Mouse (Mus musculus) forebrain, embryonic 14.5 days (tissue): ENCODE measurements around the gene Nek8. TPM values are rescaled to one million over a fixed set of nuclear protein-coding genes. Genes with fewer than 3 reads are reported as not detected.

ENCODE experiments used
- ATAC-seq: fragments of 200-750 bp; cut with Nextera tagmentation; 2 replicates; pipeline ENCODE4 v1.8.0; 2017; ENCODE audit warnings: mild to moderate bottlenecking, moderate library complexity
- DNase-seq: peaks from one replicate; pipeline ENCODE4 v3.0.0-alpha.2; 2015; ENCODE audit warnings: low spot score
- H3K27ac ChIP-seq: fragments of 300-500 bp; sonication (generic); 2 replicates; pipeline ENCODE4 v1.5.1; 2014; ENCODE audit warnings: low read depth, mild to moderate bottlenecking, control low read depth, low read length, moderate library complexity
- H3K27me3 ChIP-seq: fragments of 300-500 bp; sonication (generic); replicated peaks from 2 replicates; pipeline ENCODE4 v1.6.1; 2014; ENCODE audit warnings: low read length, control low read depth, mixed read lengths; ENCODE audit not compliant: control insufficient read depth, insufficient read depth
- H3K36me3 ChIP-seq: fragments of 300-500 bp; sonication (generic); 2 replicates; pipeline ENCODE4 v1.6.1; 2014; ENCODE audit warnings: low read length, control low read depth; ENCODE audit not compliant: control insufficient read depth, insufficient read depth
- H3K4me1 ChIP-seq: fragments of 300-500 bp; sonication (generic); 2 replicates; pipeline ENCODE4 v1.6.1; 2014; ENCODE audit warnings: antibody characterized with exemption, low read length, control low read depth; ENCODE audit not compliant: control insufficient read depth, insufficient read depth
- H3K4me2 ChIP-seq: fragments of 300-500 bp; sonication (generic); 2 replicates; pipeline ENCODE4 v1.6.1; 2014; ENCODE audit warnings: mild to moderate bottlenecking, control low read depth, low read length
- H3K4me3 ChIP-seq: fragments of 300-500 bp; sonication (generic); 2 replicates; pipeline ENCODE4 v1.5.1; 2014; ENCODE audit warnings: low read depth, low read length, control low read depth
- H3K9ac ChIP-seq: fragments of 300-500 bp; sonication (generic); 2 replicates; pipeline ENCODE4 v1.6.1; 2014; ENCODE audit warnings: mild to moderate bottlenecking, low read length, control low read depth, moderate library complexity
- H3K9me3 ChIP-seq: fragments of 300-500 bp; sonication (generic); replicated peaks from 2 replicates; pipeline ENCODE4 v1.6.1; 2016; ENCODE audit warnings: low read length, control low read depth, mixed read lengths; ENCODE audit not compliant: control insufficient read depth
- WGBS: fragments of 180-500 bp; shearing (Covaris S2); extraction: QIAGEN DNeasy Blood & Tissue Kit; methylation state at CpG from one replicate; pipeline ENCODE4 v1.1.7; 2014; 5-methylcytosine and 5-hydroxymethylcytosine counted together
- polyA plus RNA-seq: library from polyadenylated mRNA; unstranded; fragments of >200 nt; fragmentation: Nextera tagmentation; extraction: Ambion mirVana; gene quantifications from 2 replicates; pipeline ENCODE4 v1.2.1, GENCODE M21; 2014

Gene Nek8
- polyA plus RNA-seq, 1 experiment from 2014 or later: 5.5 TPM

- H3K4me1 ChIP-seq: peaks cover 4% of the 10 kb centered on the region
- H3K4me2 ChIP-seq: no peak overlapping the region
- no peaks in the 10 kb centered on the region for H3K36me3 ChIP-seq
- no peaks in the 10 kb centered on the region for H3K27me3 ChIP-seq
- DNase-seq (no peak), ATAC-seq (no peak)
- WGBS: 76% methylated on average over 16 of the region's 16 CpGs
- no peak overlapping the region for H3K4me3 ChIP-seq
- no peaks in the 10 kb centered on the region for H3K9me3 ChIP-seq
- no peak overlapping the region for H3K9ac ChIP-seq
- no peak overlapping the region for H3K27ac ChIP-seq
Measured at GRCm38 (mm10) chr11:78172034-78172747, 4.3 kb downstream of the Nek8 start.

- DNase-seq (no peak), ATAC-seq (no peak)
- Histone ChIP-seq H3K27ac (no peak overlapping the region), H3K4me3 (no peak overlapping the region), H3K9ac (no peak overlapping the region), H3K4me1 (no peaks in the 10 kb centered on the region), H3K4me2 (no peak overlapping the region), H3K9me3 (no peaks in the 10 kb centered on the region), H3K27me3 (no peaks in the 10 kb centered on the region), H3K36me3 (no peaks in the 10 kb centered on the region)
- WGBS: 74% methylated on average over 4 of the region's 4 CpGs
Measured at GRCm38 (mm10) chr11:78171328-78171727, 5.1 kb downstream of the Nek8 start.

DNA sequence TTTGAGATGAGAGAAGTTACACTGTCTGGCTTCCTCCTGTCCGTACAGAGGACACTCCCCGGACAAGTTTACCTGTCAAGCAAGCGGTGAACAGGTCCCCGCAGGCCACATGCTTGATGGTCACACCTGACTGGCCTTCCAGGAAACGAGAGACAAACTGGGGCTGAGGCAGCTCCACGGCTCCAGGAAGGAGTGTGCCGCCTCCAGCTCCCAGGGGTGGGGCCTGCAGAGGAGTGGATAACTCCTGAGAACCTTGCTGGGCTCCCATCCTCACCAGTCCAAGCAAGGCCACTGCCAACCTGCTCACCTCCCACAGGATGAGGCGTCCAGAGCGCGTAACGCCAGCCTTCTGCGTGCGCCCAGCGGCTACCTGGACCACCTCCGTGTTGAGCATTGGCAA lies 6.2 kb downstream of the Nek8 start:
- 92% methylated on average over 15 of the region's 15 CpGs for WGBS
- DNase-seq (no peak), ATAC-seq (no peak)
- Histone ChIP-seq H3K27ac (no peak overlapping the region), H3K4me3 (no peak overlapping the region), H3K9ac (no peak overlapping the region), H3K4me2 (no peak overlapping the region), H3K36me3 (no peaks in the 10 kb centered on the region), H3K9me3 (no peaks in the 10 kb centered on the region), H3K4me1 (peaks cover 6% of the 10 kb centered on the region), H3K27me3 (no peaks in the 10 kb centered on the region)

GRCm38 (mm10) chr11:78168541-78169468 lies 7.7 kb downstream of the Nek8 start:
- no peak overlapping the region for H3K4me3 ChIP-seq

GRCm38 (mm10) chr11:78167257-78167959 lies 9.1 kb downstream of the Nek8 start:
- Histone ChIP-seq H3K4me1 (peaks cover 20% of the 10 kb centered on the region), H3K36me3 (peaks cover 3% of the 10 kb centered on the region; the same call in 1 of the 2 replicates), H3K4me3 (no peak overlapping the region), H3K9me3 (no peaks in the 10 kb centered on the region), H3K4me2 (no peak overlapping the region), H3K9ac (no peak overlapping the region), H3K27ac (no peak overlapping the region), H3K27me3 (no peaks in the 10 kb centered on the region)
- WGBS: 82% methylated on average over 14 of the region's 14 CpGs
- DNase-seq (no peak), ATAC-seq (no peak)

More at GRCm38 (mm10) chr11:78168541-78169468, 7.7 kb downstream of the Nek8 start:
- no peak overlapping the region for H3K4me2 ChIP-seq
- H3K27ac ChIP-seq: no peak overlapping the region
- no peaks in the 10 kb centered on the region for H3K36me3 ChIP-seq
- peaks cover 6% of the 10 kb centered on the region for H3K4me1 ChIP-seq
- WGBS: 60% methylated on average over 19 of the region's 19 CpGs
- no peak for DNase-seq
- no peak overlapping the region for H3K9ac ChIP-seq
- H3K27me3 ChIP-seq: no peaks in the 10 kb centered on the region
- ATAC-seq: no peak
- H3K9me3 ChIP-seq: no peaks in the 10 kb centered on the region

DNA sequence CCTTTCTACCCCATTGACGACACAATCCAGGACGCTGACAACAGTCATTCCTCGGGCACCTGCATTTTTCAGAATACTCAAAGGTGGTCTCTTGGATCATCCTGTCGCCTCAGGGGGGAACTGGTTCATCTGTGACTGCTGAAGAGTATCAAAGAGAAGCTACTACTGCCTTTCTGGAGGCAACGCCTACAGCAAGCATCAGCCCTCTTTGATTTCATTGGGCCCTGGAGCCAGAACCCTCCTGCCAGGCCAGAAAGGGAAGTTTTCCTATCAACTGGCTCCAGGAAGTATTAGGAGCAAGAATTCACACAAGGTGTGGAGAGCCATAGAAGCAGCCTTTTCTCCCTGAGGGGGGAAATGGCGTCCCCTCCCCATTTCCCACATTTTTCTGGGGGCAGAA lies 9.8 kb downstream of the Nek8 start:
- WGBS: 74% methylated on average over 6 of the region's 6 CpGs
- H3K27ac ChIP-seq: no peak overlapping the region
- DNase-seq (no peak), ATAC-seq (no peak)
- H3K9ac ChIP-seq: no peak overlapping the region
- H3K27me3 ChIP-seq: no peaks in the 10 kb centered on the region
- H3K4me1 ChIP-seq: peaks cover 23% of the 10 kb centered on the region
- H3K4me3 ChIP-seq: no peak overlapping the region
- H3K4me2 ChIP-seq: no peak overlapping the region
- H3K9me3 ChIP-seq: no peaks in the 10 kb centered on the region
- peaks cover 11% of the 10 kb centered on the region for H3K36me3 ChIP-seq

- Histone ChIP-seq H3K9ac (peak overlapping the region; percentile 99; the same call in 1 of the 2 replicates), H3K9me3 (no peaks in the 10 kb centered on the region), H3K27ac (peak overlapping the region; percentile 98; the same call in 1 of the 2 replicates), H3K27me3 (no peaks in the 10 kb centered on the region), H3K4me2 (peak overlapping the region; percentile 79), H3K36me3 (peaks cover 16% of the 10 kb centered on the region), H3K4me3 (peak overlapping the region; percentile 100; the same call in 1 of the 2 replicates), H3K4me1 (peaks cover 23% of the 10 kb centered on the region)
- ATAC-seq (no peak), DNase-seq (no peak)
- WGBS: 49% methylated on average over 4 of the region's 4 CpGs
Measured at GRCm38 (mm10) chr11:78166161-78166560, 10.3 kb downstream of the Nek8 start.

GRCm38 (mm10) chr11:78165761-78166109 lies 10.7 kb downstream of the Nek8 start:
- H3K27ac ChIP-seq: peak overlapping the region; percentile 98
- peak overlapping the region; percentile 99 for H3K9ac ChIP-seq
- peak; percentile 47 for ATAC-seq
- no peaks in the 10 kb centered on the region for H3K27me3 ChIP-seq
- 1% methylated on average over 16 of the region's 16 CpGs for WGBS
- peak overlapping the region; percentile 79 for H3K4me2 ChIP-seq
- H3K4me3 ChIP-seq: peak overlapping the region; percentile 100
- peaks cover 20% of the 10 kb centered on the region for H3K36me3 ChIP-seq
- peaks cover 23% of the 10 kb centered on the region for H3K4me1 ChIP-seq
- H3K9me3 ChIP-seq: no peaks in the 10 kb centered on the region
- DNase-seq: no peak
